Mouse (Mus musculus) T-cell, adult 2 months (primary cell): ENCODE results near the gene Mib2.
"Not testable (repeated sequence)": the region's sequence is repeated elsewhere in the genome, so short reads cannot be mapped to it uniquely, and the experiment has no call there.

ENCODE experiments used
- DNase-seq: peaks from one replicate; pipeline ENCODE4 v3.0.0; 2022; ENCODE audit warnings: low spot score

The Mib2 gene

DNA sequence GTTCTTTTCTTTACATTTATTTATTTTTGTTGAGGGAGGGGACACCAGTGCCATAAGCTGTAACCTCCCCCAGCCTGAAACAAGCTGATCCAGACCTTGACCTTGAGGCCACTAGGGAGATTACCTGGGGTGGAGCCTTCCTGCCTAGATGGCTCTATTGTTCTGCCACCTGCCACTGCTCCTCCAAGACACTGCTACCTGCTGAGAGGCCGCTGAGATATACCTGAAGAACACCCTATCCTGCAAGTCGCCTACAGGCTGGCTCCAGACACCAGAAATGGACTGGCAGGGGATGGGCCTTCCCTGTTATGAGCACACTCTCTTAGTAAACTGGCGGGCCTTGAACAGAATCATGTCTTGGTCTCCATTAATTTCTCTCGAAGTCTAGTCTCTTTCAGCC is 1.2 kb upstream of the Mib2 start:
- not testable (repeated sequence) for DNase-seq

- DNase-seq, result no peak
Observed at GRCm38 (mm10) chr4:155669598-155670075, 639 bp upstream of the Mib2 start.

DNA sequence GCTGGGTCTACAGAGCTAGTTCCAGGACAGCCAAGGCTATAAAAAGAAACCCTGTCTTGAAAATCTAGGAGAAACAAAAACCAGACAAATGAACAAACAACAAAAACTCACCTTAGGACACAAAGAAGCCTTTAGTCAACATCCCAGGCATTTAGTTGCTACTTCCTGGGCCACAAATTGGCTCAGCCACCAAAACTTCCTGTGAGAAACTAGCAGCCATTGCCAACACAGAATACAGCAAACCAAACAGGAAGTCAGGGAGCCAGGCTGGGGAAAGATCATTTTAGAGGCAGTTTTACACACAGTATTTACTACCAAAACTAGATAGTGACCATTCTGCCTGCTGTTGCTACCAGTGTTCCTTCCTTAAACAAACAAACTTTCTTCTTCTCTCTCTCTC is 2.1 kb downstream of the Mib2 start:
- peak; percentile 27 for DNase-seq

DNA sequence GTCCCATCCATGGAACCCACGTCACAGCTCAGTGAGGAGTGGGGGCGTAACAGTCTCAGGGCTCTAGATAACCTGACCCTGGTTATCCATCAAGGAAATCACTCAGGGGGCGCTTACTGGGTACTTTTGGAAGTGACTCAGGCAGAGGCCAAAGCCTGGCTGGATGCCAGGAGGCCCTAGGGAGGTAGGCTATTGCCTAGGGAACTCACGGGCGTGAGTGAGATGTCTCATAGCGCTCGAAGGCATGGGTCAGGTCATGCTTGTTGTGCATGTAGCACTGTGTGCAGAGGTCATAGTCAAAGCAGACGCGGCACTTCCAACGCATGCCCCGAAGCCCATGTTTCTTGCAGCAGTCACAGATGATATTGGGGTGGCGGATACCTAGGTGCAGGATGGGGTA is 8.4 kb downstream of the Mib2 start:
- no peak for DNase-seq

- DNase-seq, result no peak
Observed at GRCm38 (mm10) chr4:155658961-155659360, 10.0 kb downstream of the Mib2 start.

DNA sequence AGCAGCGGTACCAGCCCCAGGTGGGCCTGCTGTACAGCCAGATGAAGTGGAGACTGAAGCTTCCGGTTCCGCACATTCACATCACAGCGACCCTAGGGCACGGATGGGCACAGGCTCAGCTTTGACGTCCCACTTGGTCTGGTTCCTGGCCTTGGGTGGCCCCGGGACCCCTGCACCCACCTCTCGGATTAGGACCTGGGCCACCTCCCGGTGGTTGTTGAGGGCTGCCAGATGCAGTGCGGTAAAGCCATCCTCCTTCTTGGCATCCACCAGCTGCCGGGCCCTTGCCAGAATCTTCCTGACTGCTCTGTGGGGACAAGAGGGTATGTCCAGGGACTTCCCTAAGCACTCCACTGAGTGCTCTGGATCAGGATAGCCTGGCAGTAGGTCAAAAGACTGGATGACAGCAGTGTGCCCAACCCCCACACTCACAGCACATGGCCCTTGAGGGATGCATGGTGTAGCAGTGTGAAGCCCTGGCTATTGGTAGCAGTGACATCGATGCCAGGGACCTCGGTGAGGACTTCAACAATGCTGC is 12.7 kb downstream of the Mib2 start:
- no peak for DNase-seq

- DNase-seq, result peak; percentile 77
Observed at GRCm38 (mm10) chr4:155654456-155655298, 14.3 kb downstream of the Mib2 start.

DNA sequence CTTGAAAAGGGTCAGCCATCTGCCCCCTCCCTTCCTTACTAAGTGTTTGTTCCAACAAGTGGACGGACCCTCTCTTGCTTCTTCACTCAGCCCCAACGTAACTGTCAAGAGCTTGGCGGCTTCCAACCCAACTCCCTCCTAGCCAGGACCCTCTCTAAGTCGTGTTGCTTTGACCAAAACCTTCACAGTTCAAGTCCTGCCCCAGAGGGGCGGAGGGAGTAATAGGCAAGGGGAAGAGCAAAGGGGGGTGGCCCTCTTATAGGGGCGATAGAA is 14.9 kb downstream of the Mib2 start:
- no peak for DNase-seq

GRCm38 (mm10) chr4:155653451-155654182 is 15.4 kb downstream of the Mib2 start:
- DNase-seq, result no peak

DNA sequence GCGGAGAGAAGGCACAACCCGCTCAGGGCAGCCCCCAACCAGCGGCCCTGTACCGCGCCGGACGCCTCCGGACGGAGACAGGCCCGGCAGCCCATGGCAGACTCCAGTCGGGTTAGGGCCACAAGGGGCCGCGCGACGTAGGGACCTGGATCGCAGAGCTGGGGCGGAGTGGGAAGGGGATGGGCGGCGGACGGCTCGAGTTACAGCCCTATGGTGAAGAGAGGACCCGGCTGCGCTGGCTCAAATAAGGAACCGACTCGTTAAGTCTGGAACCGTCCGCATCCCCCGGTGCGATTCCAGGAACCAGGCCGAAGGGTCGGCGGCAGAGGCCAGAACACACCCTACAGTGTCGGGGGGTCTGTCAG is 15.9 kb downstream of the Mib2 start, which contains the start of gene Mmp23:
Mmp23 (minus strand) TSS at position 299 of the 365 bp plus-strand sequence.
- DNase-seq, result no peak

DNA sequence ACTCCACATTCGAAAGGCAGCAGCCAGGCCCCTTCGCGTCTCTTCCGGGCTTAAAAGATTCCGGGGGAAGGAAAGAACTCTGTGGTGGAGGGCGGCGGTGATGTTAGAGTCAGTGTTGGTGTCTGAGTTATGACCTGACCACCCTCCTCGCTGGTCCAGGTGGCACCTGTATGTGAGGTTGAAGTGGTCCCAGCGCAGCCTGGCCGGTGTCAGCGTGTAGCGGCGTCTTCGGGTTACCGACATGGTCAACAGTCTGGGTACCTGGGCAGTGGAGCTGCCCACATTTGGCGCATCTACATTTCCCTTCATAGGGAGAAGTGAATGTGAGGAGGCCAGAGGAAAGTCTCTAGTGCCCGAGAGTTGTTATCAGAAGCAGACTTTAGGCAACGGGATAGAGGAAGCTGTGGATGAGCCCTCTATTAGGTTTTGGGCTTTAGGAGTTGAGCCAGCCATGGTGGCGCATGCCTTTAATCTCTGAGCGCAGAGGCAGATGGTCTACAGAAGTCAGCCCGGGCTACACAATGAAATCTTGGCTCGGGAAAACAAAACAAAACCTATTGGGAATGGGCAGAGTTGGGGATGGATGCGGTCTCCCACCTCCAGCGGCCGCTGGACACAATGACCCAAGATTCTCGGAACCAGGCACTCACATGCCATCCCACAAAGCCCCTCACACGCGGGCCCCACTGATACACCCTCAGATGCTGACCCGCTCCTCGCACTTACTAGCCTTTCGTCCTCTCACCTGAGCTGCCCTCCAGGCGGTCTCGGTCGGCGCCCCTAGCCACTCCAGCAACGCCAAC is 16.5 kb downstream of the Mib2 start:
- no peak for DNase-seq

DNA sequence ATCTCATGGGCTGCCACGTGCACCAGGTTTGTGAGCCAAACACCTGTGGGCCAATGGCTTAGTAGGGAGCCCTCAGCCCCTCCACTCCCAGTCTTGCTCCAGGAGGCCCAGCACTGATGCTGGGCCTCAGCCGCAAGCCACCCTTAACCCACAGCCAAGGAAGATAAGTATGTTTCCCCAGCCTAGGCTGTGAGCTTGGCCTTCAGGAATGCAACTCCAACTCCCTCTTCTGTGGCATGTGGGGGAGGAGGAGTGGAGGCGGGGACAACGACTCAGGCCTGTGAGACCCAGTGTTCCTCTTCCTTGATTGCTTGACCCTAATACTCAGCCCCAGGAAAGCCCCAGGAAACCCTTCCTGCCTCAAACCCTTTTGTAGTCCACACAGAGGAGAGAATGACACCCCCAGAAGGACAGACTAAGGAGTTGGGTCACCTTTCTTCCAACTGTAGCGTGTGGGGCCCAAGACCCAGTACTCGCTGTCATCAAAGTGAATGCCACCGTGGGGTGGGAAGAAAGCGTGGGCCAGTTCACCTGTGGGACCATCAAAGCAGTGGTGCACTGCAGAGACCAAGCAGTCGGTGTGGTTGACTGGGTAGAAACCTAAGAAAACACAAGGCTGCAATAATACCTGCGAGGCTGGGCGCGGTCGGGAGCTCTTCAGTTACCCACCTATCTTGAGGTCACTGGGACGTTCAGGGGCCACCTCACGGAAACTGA is 17.3 kb downstream of the Mib2 start:
- no peak for DNase-seq

- DNase-seq, result no peak
Observed at GRCm38 (mm10) chr4:155649355-155649754, 19.6 kb downstream of the Mib2 start.

GRCm38 (mm10) chr4:155645721-155646120 is 23.3 kb downstream of the Mib2 start:
- DNase-seq, result no peak

GRCm38 (mm10) chr4:155645308-155645707 is 23.7 kb downstream of the Mib2 start, which contains the start of gene Gm10563:
TSS of gene Gm10563 (minus strand) at chr4:155645408.
- DNase-seq, result not testable (repeated sequence)

DNA sequence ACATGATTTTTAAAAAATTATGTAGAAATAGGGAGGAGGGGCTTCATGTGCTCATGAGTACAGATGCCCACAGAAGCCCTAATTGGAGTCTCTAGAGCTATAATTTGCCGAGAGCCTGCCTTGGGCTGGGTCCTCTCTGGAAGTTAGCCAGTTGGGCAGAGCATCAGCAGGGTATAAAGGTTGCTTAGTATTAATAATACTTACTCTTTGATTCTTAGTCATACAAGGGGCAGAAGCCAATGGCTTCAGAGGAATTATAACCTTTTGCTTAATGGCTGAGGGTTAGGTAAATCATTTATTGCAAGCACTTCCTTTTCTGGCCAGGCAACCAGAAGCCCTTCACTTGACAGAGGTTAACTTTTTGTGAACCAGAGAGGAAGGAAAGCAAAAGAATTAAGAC is 25.5 kb downstream of the Mib2 start:
- DNase-seq, result no peak

DNA sequence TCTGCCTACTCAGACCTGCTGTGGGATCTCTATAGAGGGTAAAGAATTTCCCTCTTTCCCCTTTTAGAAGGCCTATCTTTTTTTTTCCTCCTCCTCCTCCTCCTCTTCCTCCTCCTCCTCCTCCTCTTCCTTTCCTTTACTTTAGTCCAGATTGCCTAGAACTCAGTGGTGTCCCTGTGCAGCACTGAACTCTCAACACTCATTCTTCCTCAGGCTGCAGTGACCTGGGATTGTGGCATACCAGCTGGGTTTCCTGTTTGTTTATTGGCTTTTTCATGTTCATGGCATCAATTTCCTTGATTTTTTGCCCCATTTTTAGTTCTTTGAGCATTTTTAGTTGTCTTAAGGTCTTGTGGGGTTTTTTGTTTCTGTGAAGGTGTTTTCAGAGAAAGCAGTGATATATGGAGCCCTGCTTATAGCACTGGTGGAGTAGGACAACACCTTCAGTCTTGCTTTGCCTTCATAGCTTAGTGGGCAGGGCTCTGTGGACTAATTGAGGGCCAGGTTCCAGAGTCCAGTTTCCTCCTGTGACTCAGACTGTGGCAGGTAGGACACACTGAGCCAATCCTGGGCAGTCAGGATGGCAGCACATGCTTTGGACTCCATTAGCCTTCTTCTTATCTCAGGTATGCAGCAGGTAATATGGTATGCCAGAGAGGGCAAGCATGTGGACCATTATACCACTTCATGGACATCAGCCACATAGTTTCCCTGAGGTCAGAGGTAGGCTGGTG is 33.1 kb downstream of the Mib2 start:
- no peak for DNase-seq

DNA sequence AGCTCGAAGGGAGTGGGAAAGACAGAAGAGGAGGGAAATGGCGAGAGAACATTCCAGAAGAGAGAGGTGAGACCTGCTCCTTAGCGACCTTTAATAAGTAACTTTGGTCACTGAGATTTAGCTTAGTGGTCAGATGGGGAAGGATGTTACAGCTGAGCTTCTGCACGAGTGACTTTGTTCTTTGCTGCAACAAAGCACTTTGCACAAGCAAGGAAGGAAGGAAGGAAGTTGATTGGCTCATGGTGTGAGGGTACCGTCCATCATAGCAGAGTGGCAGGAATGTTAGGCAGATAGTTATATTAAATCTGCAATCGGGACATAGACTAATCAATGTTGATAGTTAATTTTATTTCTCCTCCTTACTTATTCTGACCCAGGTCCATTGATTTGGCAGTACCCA is 38.7 kb downstream of the Mib2 start:
- DNase-seq, result no peak

- DNase-seq, result peak; percentile 98
Observed at GRCm38 (mm10) chr4:155624338-155625291, 44.4 kb downstream of the Mib2 start, which contains the start of gene Cdk11b. TSS of gene Cdk11b (plus strand) at chr4:155624854.

DNA sequence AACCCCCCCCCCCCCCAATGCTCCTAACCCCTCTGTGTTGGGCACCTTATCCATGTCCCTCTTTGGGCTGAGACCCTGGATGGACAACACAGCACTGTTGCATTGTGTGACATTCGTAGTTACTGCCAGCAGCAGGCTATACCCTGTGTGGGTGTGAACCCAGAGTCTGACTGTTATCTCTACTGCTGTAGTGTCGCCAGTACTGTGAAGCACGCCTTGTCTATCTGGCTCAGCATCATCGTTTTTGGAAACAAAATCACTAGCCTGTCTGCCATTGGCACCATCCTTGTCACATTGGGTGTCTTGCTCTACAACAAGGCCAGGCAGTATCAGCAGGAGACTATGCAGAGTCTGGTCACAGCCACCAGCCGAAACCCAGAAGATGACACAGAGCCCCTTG is 50.7 kb downstream of the Mib2 start:
- no peak for DNase-seq
